Mouse (Mus musculus): ENCODE data around the gene Srr. TPM values are rescaled to one million over a fixed set of nuclear protein-coding genes. Genes with fewer than 3 reads are reported as not detected.

Gene Srr
- polyA plus RNA-seq, 1 experiment from 2014 or later: 16.8 TPM

GRCm38 (mm10) chr11:74901555-74901954 is 24.2 kb downstream of the Srr start:
- H3K27ac ChIP-seq: peak overlapping the region; percentile 42; the same call in 1 of the 2 replicates
- no peaks in the 10 kb centered on the region for H3K9me3 ChIP-seq
- ATAC-seq (ENCODE audit: insufficient read depth, low FRiP score, low read depth): no peak
- WGBS: 72% methylated on average over 6 of the region's 6 CpGs
- H3K9ac ChIP-seq: no peak overlapping the region
- H3K4me3 ChIP-seq (replicated peaks): no peak overlapping the region
- peaks cover 11% of the 10 kb centered on the region; the same call in 1 of the 2 replicates for H3K4me1 ChIP-seq
- no peak overlapping the region for H3K4me2 ChIP-seq
- no peaks in the 10 kb centered on the region for H3K27me3 ChIP-seq (replicated peaks)
- H3K36me3 ChIP-seq: peaks cover 44% of the 10 kb centered on the region

DNA sequence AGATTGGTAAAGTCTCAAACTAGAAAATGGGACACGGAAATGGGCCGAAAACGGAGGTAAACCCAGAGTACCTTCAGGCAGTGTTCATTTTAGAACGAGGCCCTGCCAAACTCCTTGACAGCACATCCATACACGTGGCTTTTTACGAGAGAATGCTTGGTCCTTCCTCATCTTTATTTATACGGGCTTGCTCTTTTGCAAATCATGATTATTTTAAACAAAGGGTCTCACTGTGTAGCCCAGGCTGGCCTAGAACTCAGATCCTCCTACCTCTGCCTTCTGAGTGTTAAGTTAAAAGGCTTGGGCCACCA is 27.3 kb downstream of the Srr start:
- H3K27me3 ChIP-seq (replicated peaks): no peaks in the 10 kb centered on the region
- peak overlapping the region; percentile 96 for H3K4me3 ChIP-seq (replicated peaks)
- peak overlapping the region; percentile 98 for H3K4me2 ChIP-seq
- no peaks in the 10 kb centered on the region for H3K9me3 ChIP-seq
- peaks cover 19% of the 10 kb centered on the region for H3K36me3 ChIP-seq
- H3K4me1 ChIP-seq: peaks cover 15% of the 10 kb centered on the region; the same call in 1 of the 2 replicates
- peak overlapping the region; percentile 87 for H3K9ac ChIP-seq
- WGBS: under 1% methylated on average over 7 of the region's 7 CpGs
- no peak for ATAC-seq (ENCODE audit: insufficient read depth, low FRiP score, low read depth)
- peak overlapping the region; percentile 91 for H3K27ac ChIP-seq

DNA sequence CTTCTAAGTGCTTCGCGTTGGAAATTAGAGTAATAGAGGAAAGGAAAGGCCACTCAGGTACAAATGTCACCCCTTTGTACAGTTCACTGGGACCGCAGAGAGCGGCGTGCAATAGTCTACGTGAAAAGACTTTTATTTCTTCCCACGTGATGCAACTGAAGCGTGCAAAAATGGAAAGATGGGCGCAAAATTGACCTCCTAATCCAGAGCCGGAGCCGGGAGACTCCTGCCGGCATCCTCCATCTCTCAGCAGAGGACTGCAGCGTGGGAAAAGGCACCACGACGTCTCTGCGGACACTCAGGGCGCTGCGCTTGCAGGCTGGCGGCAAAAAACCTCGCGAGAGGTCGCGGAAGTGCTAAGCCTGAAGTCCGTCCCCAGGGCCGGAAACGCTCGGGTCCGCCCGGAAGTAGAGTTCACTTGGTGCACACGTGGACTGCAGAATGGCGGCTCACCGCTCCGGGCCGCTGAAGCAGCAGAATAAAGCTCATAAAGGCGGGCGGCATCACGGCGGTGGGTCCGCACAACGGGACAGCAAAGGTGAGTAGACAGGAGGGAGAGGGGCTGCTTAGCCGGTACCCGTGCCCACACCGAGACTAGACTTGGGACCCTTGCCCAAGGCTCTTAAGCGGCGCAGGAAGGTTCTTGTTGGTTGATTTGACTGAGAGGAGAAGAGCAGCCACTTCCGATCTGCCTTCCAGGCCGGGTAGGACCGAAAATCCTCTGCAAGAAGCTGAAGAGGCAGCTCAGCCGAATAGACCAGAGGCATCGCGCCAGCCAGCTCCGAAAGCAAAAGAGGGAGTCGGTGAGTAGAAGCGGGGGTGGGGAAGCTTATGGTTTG is 27.9 kb downstream of the Srr start, which contains the start of gene Tsr1:
TSS of gene Tsr1 (plus strand) at position 394 of the 839 bp plus-strand sequence.
- WGBS: under 1% methylated on average over 54 of the region's 54 CpGs
- Histone ChIP-seq H3K9me3 (no peaks in the 10 kb centered on the region), H3K9ac (peak within 1 kb of the TSS; percentile 87), H3K27me3 (replicated peaks) (no peaks in the 10 kb centered on the region), H3K4me2 (peak within 1 kb of the TSS; percentile 98), H3K4me1 (peaks cover 15% of the 10 kb centered on the region; the same call in 1 of the 2 replicates), H3K27ac (peak within 1 kb of the TSS; percentile 91), H3K36me3 (peaks cover 17% of the 10 kb centered on the region), H3K4me3 (replicated peaks) (peak within 1 kb of the TSS; percentile 96)
- peak; percentile 85 for ATAC-seq (ENCODE audit: insufficient read depth, low FRiP score, low read depth)

DNA sequence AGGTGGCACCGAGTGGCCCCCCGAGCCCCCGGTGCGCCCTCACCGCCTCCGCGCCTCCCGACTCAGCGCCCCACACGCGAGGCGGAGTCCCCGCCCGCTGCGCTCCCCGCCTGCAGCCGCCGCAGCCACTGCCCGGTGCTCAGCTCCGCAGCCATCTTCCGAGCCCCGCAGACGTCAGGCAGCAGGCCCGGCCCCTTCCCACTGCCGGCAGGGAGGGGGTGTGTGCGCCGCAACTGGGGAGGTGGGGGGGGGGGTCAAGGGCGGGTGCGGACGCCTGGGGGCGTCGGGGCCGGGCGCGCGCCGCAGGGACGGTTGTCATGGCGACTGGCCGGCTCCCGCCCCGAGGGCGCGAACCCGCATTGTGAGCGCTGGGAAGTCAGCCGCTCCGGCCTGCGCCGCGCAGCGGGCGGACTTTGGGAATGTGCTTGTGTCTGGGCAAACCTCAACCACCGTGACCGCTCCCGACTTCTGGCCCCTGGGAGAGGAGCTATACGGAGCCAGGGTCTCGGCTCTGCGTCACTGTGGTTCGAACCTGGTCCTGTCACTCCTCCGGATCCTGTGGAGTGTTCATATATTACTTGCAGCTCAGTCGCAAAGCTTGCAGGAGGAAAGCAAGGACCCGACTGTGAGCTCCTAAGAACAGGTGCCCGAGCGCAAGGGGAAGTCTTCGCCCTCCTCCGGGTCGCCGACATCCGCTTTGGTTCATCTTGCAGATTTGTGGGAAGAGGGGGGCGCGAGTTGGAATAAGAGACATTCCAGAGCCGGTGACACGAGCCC is 28.7 kb downstream of the Srr start, which contains the start of gene Sgsm2:
TSS of gene Sgsm2 (minus strand) at position 160 of the 777 bp plus-strand sequence.
- Histone ChIP-seq H3K9me3 (no peaks in the 10 kb centered on the region), H3K27me3 (replicated peaks) (no peaks in the 10 kb centered on the region), H3K4me1 (peaks cover 15% of the 10 kb centered on the region; the same call in 1 of the 2 replicates), H3K4me2 (peak within 1 kb of the TSS; percentile 98), H3K9ac (peak within 1 kb of the TSS; percentile 78), H3K36me3 (peaks cover 12% of the 10 kb centered on the region), H3K4me3 (replicated peaks) (peak within 1 kb of the TSS; percentile 96), H3K27ac (peak within 1 kb of the TSS; percentile 91)
- ATAC-seq (ENCODE audit: insufficient read depth, low FRiP score, low read depth): peak; percentile 74
- under 1% methylated on average over 72 of the region's 74 CpGs for WGBS

DNA sequence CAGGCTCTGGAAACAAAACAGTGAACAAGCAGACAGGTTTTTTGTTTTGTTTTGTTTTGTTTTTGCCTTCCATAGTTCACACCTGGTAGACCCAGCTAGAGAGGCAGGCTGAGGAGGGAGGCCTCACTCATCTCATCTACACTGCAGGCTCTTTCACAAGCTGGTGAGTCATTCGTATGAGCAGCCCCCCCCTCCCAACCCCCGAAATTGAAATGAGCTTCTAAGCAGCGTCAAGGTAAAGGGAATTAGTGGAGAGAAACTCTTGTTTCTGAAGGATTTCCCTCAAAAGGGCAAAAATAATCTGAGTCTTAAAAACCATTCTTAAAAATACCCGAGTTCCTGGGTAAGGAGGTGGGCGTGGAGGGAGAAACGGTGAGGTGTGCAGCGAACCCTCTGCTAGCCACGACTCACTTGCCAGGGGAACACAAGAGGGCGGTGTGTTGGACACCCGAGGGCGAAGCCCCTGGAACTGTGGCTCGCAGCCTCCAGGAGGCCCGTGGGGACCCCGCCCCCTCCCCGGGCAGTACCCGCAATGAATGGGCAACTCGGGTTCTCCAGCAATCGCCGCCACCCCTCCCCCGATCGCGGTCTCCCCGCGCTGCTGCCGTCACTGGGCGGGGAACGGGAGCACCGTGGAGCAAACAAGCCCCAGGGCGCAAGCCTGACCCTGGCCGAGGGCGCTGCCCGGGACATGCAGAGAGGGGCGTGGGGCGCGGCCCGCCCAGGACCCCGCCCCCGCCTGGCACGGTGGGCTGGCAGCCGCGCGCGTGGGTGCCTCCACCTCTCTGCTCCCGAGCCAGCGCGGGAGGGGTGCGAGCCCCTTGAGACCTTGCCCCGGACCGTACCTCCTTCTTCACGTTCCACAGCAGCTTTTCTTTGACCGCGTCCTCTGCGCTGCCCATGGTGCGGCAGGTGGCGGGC is 29.5 kb downstream of the Srr start:
- peak overlapping the region; percentile 96 for H3K4me3 ChIP-seq (replicated peaks)
- H3K4me2 ChIP-seq: peak overlapping the region; percentile 98
- H3K27ac ChIP-seq: peak overlapping the region; percentile 91
- H3K9me3 ChIP-seq: no peaks in the 10 kb centered on the region
- H3K4me1 ChIP-seq: peaks cover 15% of the 10 kb centered on the region; the same call in 1 of the 2 replicates
- 1% methylated on average over 54 of the region's 55 CpGs for WGBS
- H3K36me3 ChIP-seq: peaks cover 5% of the 10 kb centered on the region; the same call in 1 of the 2 replicates
- ATAC-seq (ENCODE audit: insufficient read depth, low FRiP score, low read depth): peak; percentile 61
- H3K9ac ChIP-seq: peak overlapping the region; percentile 78
- no peaks in the 10 kb centered on the region for H3K27me3 ChIP-seq (replicated peaks)

- no peak overlapping the region for H3K9ac ChIP-seq
- peaks cover 10% of the 10 kb centered on the region; the same call in 1 of the 2 replicates for H3K4me1 ChIP-seq
- no peak for ATAC-seq (ENCODE audit: insufficient read depth, low FRiP score, low read depth)
- no peak overlapping the region for H3K27ac ChIP-seq
- no peak overlapping the region for H3K4me3 ChIP-seq (replicated peaks)
- no peaks in the 10 kb centered on the region for H3K9me3 ChIP-seq
- H3K27me3 ChIP-seq (replicated peaks): no peaks in the 10 kb centered on the region
- no peak overlapping the region for H3K4me2 ChIP-seq
- WGBS: 76% methylated on average over 4 of the region's 4 CpGs
- H3K36me3 ChIP-seq: no peaks in the 10 kb centered on the region
These were observed 31.1 kb downstream of the Srr start for GRCm38 (mm10) chr11:74894619-74895018.

GRCm38 (mm10) chr11:74883098-74883497 is 42.6 kb downstream of the Srr start:
- no peaks in the 10 kb centered on the region for H3K27me3 ChIP-seq (replicated peaks)
- H3K9ac ChIP-seq: no peak overlapping the region
- no peak for ATAC-seq (ENCODE audit: insufficient read depth, low FRiP score, low read depth)
- no peak overlapping the region for H3K4me3 ChIP-seq (replicated peaks)
- H3K4me2 ChIP-seq: no peak overlapping the region
- H3K36me3 ChIP-seq: no peaks in the 10 kb centered on the region
- WGBS: 90% methylated on average over 10 of the region's 10 CpGs
- 0 out of 2 replicates have a peak, but pooled peaks cover 5% of the 10 kb centered on the region for H3K4me1 ChIP-seq
- no peaks in the 10 kb centered on the region for H3K9me3 ChIP-seq
- no peak overlapping the region for H3K27ac ChIP-seq

GRCm38 (mm10) chr11:74881979-74882378 is 43.8 kb downstream of the Srr start:
- WGBS: 63% methylated on average over 14 of the region's 14 CpGs
- H3K27ac ChIP-seq: no peak overlapping the region
- H3K4me2 ChIP-seq: no peak overlapping the region; the same call in 1 of the 2 replicates
- 0 out of 2 replicates have a peak, but pooled peaks cover 8% of the 10 kb centered on the region for H3K4me1 ChIP-seq
- H3K27me3 ChIP-seq (replicated peaks): no peaks in the 10 kb centered on the region
- no peak overlapping the region for H3K9ac ChIP-seq
- H3K4me3 ChIP-seq (replicated peaks): no peak overlapping the region
- ATAC-seq (ENCODE audit: insufficient read depth, low FRiP score, low read depth): no peak
- H3K9me3 ChIP-seq: no peaks in the 10 kb centered on the region
- no peaks in the 10 kb centered on the region for H3K36me3 ChIP-seq

GRCm38 (mm10) chr11:74880999-74881398 is 44.7 kb downstream of the Srr start:
- Histone ChIP-seq H3K27me3 (replicated peaks) (no peaks in the 10 kb centered on the region), H3K4me2 (no peak overlapping the region), H3K27ac (no peak overlapping the region), H3K36me3 (no peaks in the 10 kb centered on the region), H3K4me1 (0 out of 2 replicates have a peak, but pooled peaks cover 12% of the 10 kb centered on the region), H3K9ac (no peak overlapping the region), H3K4me3 (replicated peaks) (no peak overlapping the region), H3K9me3 (no peaks in the 10 kb centered on the region)
- 87% methylated on average over 9 of the region's 9 CpGs for WGBS
- no peak for ATAC-seq (ENCODE audit: insufficient read depth, low FRiP score, low read depth)

GRCm38 (mm10) chr11:74876801-74877200 is 48.9 kb downstream of the Srr start:
- Histone ChIP-seq H3K4me2 (peak overlapping the region; percentile 41), H3K27me3 (replicated peaks) (no peaks in the 10 kb centered on the region), H3K36me3 (no peaks in the 10 kb centered on the region), H3K27ac (peak overlapping the region; percentile 54), H3K4me1 (0 out of 2 replicates have a peak, but pooled peaks cover 8% of the 10 kb centered on the region), H3K4me3 (replicated peaks) (no peak overlapping the region), H3K9me3 (no peaks in the 10 kb centered on the region), H3K9ac (no peak overlapping the region)
- WGBS: 4% methylated on average over 9 of the region's 9 CpGs
- peak; percentile 66; the same call in 1 of the 2 replicates for ATAC-seq (ENCODE audit: insufficient read depth, low FRiP score, low read depth)

DNA sequence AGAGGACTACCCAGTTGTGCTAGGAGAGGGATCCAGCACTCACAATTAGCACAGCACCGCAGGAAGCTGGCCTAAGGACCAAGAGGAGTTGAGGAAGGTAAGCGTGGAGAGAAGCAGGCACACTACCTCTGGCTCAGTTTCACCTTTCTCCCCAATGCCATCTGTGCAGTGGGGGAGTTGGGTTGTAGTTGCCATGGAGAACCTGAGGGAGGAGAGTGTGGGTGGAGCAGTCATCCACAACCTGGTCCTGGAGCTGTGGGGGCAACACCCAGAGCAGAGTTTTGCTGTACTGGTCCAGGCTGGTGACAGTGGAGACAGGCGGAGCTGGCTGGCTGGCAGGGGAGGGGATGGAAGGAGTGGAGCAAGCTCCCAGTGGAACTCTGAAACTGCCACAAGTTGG is 51.1 kb downstream of the Srr start:
- WGBS: 70% methylated on average over 3 of the region's 3 CpGs
- Histone ChIP-seq H3K9me3 (no peaks in the 10 kb centered on the region), H3K27ac (no peak overlapping the region), H3K9ac (no peak overlapping the region), H3K36me3 (no peaks in the 10 kb centered on the region), H3K4me2 (no peak overlapping the region), H3K27me3 (replicated peaks) (no peaks in the 10 kb centered on the region), H3K4me1 (peaks cover 12% of the 10 kb centered on the region; the same call in 1 of the 2 replicates), H3K4me3 (replicated peaks) (no peak overlapping the region)
- ATAC-seq (ENCODE audit: insufficient read depth, low FRiP score, low read depth): no peak

All from stomach, embryonic 15.5 days (tissue).